Mouse (Mus musculus): ENCODE data around the gene Mybpc2. TPM values are rescaled to one million over a fixed set of nuclear protein-coding genes. Genes with fewer than 3 reads are reported as not detected.
A peak's percentile ranks its signal among the peaks of the same experiment; 100 is the strongest.

Gene Mybpc2
- polyA plus RNA-seq, 1 experiment from 2014 or later = 0.06 TPM

GRCm38 (mm10) chr7:44542555-44542954 lies 18.1 kb upstream of the Mybpc2 start:
- no peak for ATAC-seq (ENCODE audit: insufficient number of reproducible peaks, insufficient read depth, low FRiP score, low TSS enrichment)
- Histone ChIP-seq H3K27ac (no peak overlapping the region), H3K9me3 (no peaks in the 10 kb centered on the region), H3K4me2 (replicated peaks) (no peak overlapping the region), H3K9ac (no peak overlapping the region), H3K4me3 (no peak overlapping the region), H3K27me3 (no peaks in the 10 kb centered on the region), H3K36me3 (peaks cover 56% of the 10 kb centered on the region), H3K4me1 (peaks cover 7% of the 10 kb centered on the region)
- 96% methylated on average over 11 of the region's 11 CpGs for WGBS

- ATAC-seq (ENCODE audit: insufficient number of reproducible peaks, insufficient read depth, low FRiP score, low TSS enrichment) = no peak
- Histone ChIP-seq H3K27ac (no peak overlapping the region), H3K27me3 (no peaks in the 10 kb centered on the region), H3K9me3 (no peaks in the 10 kb centered on the region), H3K4me3 (no peak overlapping the region), H3K9ac (no peak overlapping the region), H3K36me3 (peaks cover 86% of the 10 kb centered on the region), H3K4me2 (replicated peaks) (no peak overlapping the region), H3K4me1 (no peaks in the 10 kb centered on the region)
- 90% methylated on average over 41 of the region's 41 CpGs for WGBS
Measured at GRCm38 (mm10) chr7:44538756-44539624, 14.5 kb upstream of the Mybpc2 start.

- no peak for ATAC-seq (ENCODE audit: insufficient number of reproducible peaks, insufficient read depth, low FRiP score, low TSS enrichment)
- H3K9ac ChIP-seq = no peak overlapping the region
Measured at GRCm38 (mm10) chr7:44537496-44537895, 13.0 kb upstream of the Mybpc2 start.

GRCm38 (mm10) chr7:44537009-44537408 lies 12.6 kb upstream of the Mybpc2 start:
- H3K4me2 ChIP-seq (replicated peaks) = no peak overlapping the region
- no peaks in the 10 kb centered on the region for H3K9me3 ChIP-seq
- no peak for ATAC-seq (ENCODE audit: insufficient number of reproducible peaks, insufficient read depth, low FRiP score, low TSS enrichment)
- no peak overlapping the region for H3K4me3 ChIP-seq
- no peaks in the 10 kb centered on the region for H3K4me1 ChIP-seq
- H3K27ac ChIP-seq = no peak overlapping the region
- WGBS = 91% methylated on average over 7 of the region's 7 CpGs
- H3K9ac ChIP-seq = no peak overlapping the region
- H3K36me3 ChIP-seq = peaks cover 98% of the 10 kb centered on the region
- H3K27me3 ChIP-seq = no peaks in the 10 kb centered on the region

More at GRCm38 (mm10) chr7:44537496-44537895, 13.0 kb upstream of the Mybpc2 start:
- Histone ChIP-seq H3K4me2 (replicated peaks) (no peak overlapping the region), H3K4me3 (no peak overlapping the region), H3K9me3 (no peaks in the 10 kb centered on the region), H3K4me1 (no peaks in the 10 kb centered on the region), H3K27ac (no peak overlapping the region), H3K27me3 (no peaks in the 10 kb centered on the region), H3K36me3 (peaks cover 99% of the 10 kb centered on the region)
- 93% methylated on average over 13 of the region's 13 CpGs for WGBS

GRCm38 (mm10) chr7:44536590-44536968 lies 12.1 kb upstream of the Mybpc2 start:
- Histone ChIP-seq H3K4me3 (no peak overlapping the region), H3K9me3 (no peaks in the 10 kb centered on the region), H3K36me3 (peaks cover 93% of the 10 kb centered on the region), H3K4me1 (no peaks in the 10 kb centered on the region), H3K27ac (no peak overlapping the region), H3K9ac (no peak overlapping the region), H3K27me3 (no peaks in the 10 kb centered on the region), H3K4me2 (replicated peaks) (no peak overlapping the region)
- no peak for ATAC-seq (ENCODE audit: insufficient number of reproducible peaks, insufficient read depth, low FRiP score, low TSS enrichment)
- WGBS = 91% methylated on average over 6 of the region's 6 CpGs

DNA sequence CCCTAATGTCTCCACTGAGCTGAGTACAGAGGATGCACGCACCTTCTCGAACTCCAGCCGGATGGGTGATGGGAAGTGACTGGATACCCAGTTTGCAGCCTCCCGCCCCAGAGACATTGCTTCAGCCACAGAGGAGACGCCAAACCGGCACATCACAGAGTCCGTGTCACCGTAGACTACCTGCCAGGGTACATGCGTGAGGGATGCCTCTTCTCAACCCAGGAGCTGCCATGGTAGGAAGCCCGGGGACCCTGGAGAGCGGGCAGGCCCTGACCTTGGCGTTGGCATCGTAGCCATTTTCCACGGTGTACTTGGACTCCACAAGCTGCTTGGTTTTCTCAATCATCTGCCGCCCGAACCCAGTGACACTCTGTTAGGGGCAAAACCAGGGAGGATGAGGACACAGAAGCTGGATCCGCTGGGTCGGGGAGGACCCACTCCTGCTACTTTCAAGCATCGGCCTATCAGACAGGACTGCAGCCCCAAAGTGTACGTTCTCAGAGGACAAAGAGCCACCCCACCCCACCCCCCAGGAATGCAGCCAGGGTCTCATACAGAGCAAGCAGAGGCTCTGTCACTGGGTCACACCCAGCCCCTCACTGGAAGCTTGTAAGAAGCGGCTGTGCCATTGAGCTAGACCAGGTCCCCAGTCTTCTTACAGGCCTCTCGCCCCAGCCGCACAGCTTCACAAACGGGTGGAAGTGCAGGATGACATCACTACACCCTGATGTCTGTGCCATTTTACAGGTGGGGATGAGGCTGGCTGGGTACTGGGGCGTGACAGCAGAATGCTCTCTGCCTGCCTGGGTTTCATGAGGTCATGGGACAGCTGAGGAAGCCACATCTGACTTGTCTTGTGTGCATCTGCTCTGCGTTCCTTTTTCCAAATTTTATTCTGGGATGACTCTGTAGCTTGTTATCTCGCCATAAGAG lies 11.5 kb upstream of the Mybpc2 start:
- Histone ChIP-seq H3K4me2 (replicated peaks) (no peak overlapping the region), H3K27me3 (no peaks in the 10 kb centered on the region), H3K27ac (no peak overlapping the region), H3K4me3 (no peak overlapping the region), H3K4me1 (no peaks in the 10 kb centered on the region), H3K36me3 (peaks cover 87% of the 10 kb centered on the region), H3K9me3 (no peaks in the 10 kb centered on the region), H3K9ac (no peak overlapping the region)
- 92% methylated on average over 27 of the region's 27 CpGs for WGBS
- ATAC-seq (ENCODE audit: insufficient number of reproducible peaks, insufficient read depth, low FRiP score, low TSS enrichment) = no peak

DNA sequence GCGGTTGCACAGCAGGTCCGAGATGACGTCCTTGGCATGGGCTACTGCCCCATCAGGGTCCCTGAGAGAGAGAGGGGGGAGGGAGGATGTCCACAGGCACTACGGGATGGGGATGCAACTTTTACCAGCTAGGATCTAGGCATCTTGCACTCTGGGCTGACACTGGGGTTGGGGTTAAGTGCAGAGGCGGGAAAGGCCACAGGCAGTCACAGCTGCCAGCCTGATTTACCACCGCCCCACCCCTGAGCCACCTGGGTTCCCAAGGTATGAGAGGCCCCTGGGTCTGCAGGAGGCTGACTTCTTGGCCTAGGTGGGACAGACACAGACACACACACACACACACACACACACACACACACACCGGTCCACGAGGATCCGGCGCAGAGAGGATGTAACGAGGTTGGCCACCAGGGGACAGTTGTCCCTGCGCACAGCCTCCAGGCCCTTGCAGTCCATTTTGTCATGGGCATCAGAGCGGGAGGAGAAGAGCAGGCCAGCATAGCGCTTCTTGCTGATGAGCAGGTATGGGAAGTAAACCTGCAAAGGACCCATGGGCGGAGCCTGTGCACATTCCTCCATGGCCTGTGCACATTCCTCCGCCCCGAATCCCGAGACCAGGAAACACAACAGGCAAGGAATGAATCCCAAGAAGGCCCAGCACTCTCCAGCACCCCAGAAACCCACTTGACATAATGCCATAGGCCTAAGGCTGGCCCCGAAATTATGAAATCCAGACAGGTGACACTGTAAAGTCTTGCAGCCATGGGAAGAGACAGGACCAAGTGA lies 10.4 kb upstream of the Mybpc2 start:
- no peak overlapping the region for H3K27ac ChIP-seq
- H3K36me3 ChIP-seq = peaks cover 76% of the 10 kb centered on the region
- no peak overlapping the region for H3K4me3 ChIP-seq
- no peak overlapping the region for H3K9ac ChIP-seq
- WGBS = 85% methylated on average over 19 of the region's 19 CpGs
- no peaks in the 10 kb centered on the region for H3K4me1 ChIP-seq
- no peaks in the 10 kb centered on the region for H3K27me3 ChIP-seq
- H3K9me3 ChIP-seq = no peaks in the 10 kb centered on the region
- ATAC-seq (ENCODE audit: insufficient number of reproducible peaks, insufficient read depth, low FRiP score, low TSS enrichment) = no peak
- no peak overlapping the region for H3K4me2 ChIP-seq (replicated peaks)

DNA sequence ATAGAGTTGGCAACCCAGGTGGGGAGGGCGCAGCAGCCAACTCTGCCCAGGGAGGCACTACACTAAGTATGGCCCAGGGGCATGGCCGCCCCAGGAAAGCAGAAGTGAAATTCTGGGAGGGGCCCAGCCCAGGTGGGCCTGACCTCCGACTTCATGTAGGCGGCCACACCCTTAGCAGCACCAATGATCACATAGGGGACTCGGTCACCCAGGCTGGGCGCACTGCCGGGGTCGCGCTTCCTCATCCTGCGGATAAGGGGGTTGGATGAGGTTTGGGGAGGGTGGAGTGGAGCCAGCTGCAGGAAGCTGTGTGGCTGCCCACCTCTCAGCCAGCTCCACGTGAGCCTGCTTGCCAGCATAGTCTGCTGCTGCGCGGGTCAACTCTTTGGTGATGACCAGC lies 9.8 kb upstream of the Mybpc2 start:
- H3K9ac ChIP-seq = no peak overlapping the region
- H3K9me3 ChIP-seq = no peaks in the 10 kb centered on the region
- peaks cover 70% of the 10 kb centered on the region for H3K36me3 ChIP-seq
- no peak overlapping the region for H3K27ac ChIP-seq
- no peak for ATAC-seq (ENCODE audit: insufficient number of reproducible peaks, insufficient read depth, low FRiP score, low TSS enrichment)
- H3K4me2 ChIP-seq (replicated peaks) = no peak overlapping the region
- H3K27me3 ChIP-seq = peaks cover 5% of the 10 kb centered on the region; the same call in 1 of the 2 replicates
- H3K4me1 ChIP-seq = no peaks in the 10 kb centered on the region
- H3K4me3 ChIP-seq = no peak overlapping the region
- WGBS = 82% methylated on average over 13 of the region's 13 CpGs

DNA sequence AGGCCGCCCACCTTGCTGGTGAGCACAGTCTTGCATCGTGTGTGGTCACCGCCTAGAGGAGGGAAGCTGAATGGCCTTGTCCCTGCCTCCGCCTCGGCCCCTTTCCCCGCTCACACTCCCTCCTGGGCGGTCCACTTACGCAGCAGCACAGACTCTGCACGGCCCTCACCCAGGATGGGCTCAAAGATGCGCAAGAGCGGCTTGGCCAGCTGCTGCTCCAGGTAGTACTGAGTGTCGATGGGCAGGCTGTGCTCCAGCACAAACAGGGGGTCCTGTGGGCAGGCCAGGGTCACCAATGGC lies 9.2 kb upstream of the Mybpc2 start:
- H3K9me3 ChIP-seq = no peaks in the 10 kb centered on the region
- WGBS = 78% methylated on average over 12 of the region's 12 CpGs
- no peak overlapping the region for H3K4me2 ChIP-seq (replicated peaks)
- H3K4me1 ChIP-seq = no peaks in the 10 kb centered on the region
- no peak overlapping the region for H3K27ac ChIP-seq
- H3K27me3 ChIP-seq = peaks cover 9% of the 10 kb centered on the region
- H3K9ac ChIP-seq = no peak overlapping the region
- ATAC-seq (ENCODE audit: insufficient number of reproducible peaks, insufficient read depth, low FRiP score, low TSS enrichment) = no peak
- no peak overlapping the region for H3K4me3 ChIP-seq
- peaks cover 65% of the 10 kb centered on the region for H3K36me3 ChIP-seq

- no peaks in the 10 kb centered on the region for H3K4me1 ChIP-seq
- no peak overlapping the region for H3K4me2 ChIP-seq (replicated peaks)
- H3K27me3 ChIP-seq = peaks cover 14% of the 10 kb centered on the region
- H3K9me3 ChIP-seq = no peaks in the 10 kb centered on the region
- H3K36me3 ChIP-seq = peaks cover 59% of the 10 kb centered on the region
- H3K9ac ChIP-seq = 0 out of 2 replicates have a peak overlapping the region, but pooled peaks have one; percentile 24
- WGBS = 83% methylated on average over 29 of the region's 29 CpGs
- ATAC-seq (ENCODE audit: insufficient number of reproducible peaks, insufficient read depth, low FRiP score, low TSS enrichment) = no peak
- no peak overlapping the region for H3K27ac ChIP-seq
- no peak overlapping the region for H3K4me3 ChIP-seq
Measured at GRCm38 (mm10) chr7:44532918-44533745, 8.7 kb upstream of the Mybpc2 start.

All from embryonic facial prominence, embryonic 12.5 days (tissue).